Mouse (Mus musculus): ENCODE results near the gene Pip5k1a.
A peak's percentile ranks its signal among the peaks of the same experiment; 100 is the strongest.
"Not testable (repeated sequence)": the region's sequence is repeated elsewhere in the genome, so short reads cannot be mapped to it uniquely, and the experiment has no call there.

The Pip5k1a gene

DNA sequence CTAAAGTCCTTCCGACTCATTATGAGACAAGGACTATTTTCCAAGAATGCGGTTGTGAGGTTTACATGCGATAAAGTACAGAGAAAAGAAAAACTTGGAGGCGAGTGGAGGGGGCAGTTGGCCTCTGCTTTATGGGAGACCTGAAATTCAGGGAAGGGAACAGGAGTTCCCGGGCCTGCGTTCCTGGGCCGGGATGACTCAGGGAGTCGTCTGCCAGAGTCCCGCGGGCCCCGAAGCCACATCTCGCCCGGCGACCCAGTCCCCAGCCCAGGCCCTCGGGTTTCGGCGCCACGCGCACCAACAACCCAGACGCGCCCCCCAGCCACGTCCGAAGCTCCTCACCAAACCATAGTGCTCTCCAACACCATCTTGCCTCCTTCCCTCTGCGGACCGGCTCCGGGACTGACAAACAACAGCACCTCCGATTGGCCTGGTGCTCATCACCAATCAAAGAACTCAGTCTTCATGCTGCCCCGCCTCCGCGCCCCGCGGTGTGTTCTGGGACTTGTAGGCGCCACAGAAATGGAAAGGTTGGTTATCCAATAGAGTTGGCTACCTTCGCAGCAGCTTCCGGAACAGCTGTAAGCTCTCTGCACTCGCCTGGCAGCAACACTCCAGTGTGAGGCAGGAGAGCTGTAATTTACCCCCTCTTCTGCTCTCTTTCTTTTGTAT lies 64.4 kb downstream of the Pip5k1a start, which contains the start of gene Psmd4:
Psmd4 (minus strand) TSS at position 449 of the 672 bp plus-strand sequence.
- peak; percentile 98 for DNase-seq (ENCODE audit: low read depth, low spot score)

DNA sequence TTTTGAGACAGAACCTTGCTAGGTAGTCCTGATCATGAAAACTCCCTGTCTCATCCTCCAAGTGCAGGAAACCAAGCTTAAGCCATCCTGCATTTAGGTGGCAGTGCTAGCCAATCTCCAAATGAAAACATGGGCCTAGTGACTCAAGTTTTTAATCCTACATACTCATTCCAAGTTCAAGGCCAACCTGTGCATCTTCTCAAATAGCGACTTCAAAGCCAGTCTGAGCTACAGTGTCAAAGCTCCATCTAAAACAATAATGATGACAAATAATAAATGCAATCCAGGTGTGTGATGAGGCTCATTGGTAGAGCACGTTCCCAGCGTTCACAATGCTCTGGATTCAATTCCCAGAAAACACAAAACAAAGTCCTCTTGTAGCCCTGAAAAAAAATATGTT lies 65.1 kb downstream of the Pip5k1a start:
- DNase-seq (ENCODE audit: low read depth, low spot score) = no peak

DNA sequence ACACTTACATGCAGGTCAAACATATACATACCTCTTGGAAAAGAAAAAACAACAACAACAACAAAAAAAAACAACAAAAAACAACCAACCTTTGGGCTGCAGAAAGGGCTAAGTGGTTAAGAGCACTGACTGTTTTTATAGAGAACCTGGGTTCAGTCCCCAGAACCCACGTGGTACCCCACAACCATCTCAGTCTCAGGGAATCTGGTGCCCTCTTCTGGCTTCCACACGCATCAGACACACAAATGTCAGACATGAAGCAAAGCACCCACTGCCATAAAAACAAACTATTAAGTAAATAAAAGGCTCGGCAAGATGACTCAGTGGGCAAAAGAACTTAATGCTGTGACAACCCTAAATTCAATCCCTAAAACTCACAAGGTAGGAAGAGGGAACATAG lies 76.8 kb downstream of the Pip5k1a start:
- peak; percentile 69 for DNase-seq (ENCODE audit: low read depth, low spot score)

DNA sequence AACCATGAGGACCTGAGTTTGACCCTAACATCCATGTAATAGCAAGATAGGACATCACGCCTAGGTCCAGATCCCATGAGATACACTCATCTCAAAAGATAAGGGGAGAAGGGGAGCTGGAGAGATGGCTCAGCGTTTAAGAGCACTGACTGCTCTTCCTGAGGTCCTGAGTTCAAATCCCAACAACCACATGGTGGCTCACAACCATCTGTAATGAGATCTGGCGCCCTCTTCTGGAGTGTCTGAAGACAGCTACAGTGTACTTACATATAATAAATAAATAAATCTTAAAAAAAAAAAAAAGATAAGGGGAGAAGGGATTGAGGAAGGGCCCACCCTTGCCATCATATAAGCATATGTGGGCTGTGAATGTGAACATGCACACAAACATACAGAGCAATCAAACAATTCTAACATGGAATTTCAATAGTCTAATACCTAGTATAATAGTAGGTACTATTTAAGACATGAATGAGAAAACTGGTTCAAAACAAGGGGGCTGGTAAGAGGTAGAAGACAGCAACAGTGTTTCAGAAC lies 77.4 kb downstream of the Pip5k1a start:
- DNase-seq (ENCODE audit: low read depth, low spot score) = not testable (repeated sequence)

DNA sequence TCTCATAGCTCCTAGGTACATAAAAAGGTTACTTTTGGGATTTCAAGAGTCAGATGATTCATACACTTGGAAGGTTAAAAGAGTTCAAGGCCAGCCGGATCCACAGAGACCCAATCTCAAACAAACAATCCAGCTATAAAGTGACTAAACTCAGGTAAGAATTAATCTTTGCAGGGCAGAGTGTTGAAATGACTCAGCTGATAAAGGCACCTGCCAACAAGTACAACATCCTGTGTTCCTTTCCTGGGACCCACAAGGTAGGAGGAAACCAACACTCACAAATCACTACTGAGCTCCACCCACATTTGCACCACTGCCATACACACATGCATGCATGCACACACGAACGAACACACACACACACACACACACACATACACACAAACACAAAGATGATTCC lies 78.1 kb downstream of the Pip5k1a start:
- no peak for DNase-seq (ENCODE audit: low read depth, low spot score)

DNA sequence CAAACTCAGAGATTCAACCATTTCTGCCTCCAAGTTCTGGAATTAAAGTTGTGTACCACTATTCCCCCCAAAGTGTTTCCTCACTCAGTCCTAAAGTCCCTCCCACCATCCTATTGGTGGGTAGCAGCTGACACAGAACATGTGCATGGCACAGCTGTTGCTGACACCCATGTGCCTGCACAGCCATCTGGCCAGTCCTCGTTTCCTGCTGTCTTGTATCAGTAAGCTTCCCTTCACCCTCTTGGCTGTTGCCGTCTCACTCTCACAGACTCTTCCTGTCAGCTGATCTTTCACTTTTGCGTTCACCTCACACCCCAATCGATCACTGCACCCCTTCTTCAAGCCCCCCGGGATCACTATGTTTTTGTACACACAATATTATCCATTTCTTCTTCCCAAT lies 79.0 kb downstream of the Pip5k1a start:
- DNase-seq (ENCODE audit: low read depth, low spot score) = peak; percentile 76

DNA sequence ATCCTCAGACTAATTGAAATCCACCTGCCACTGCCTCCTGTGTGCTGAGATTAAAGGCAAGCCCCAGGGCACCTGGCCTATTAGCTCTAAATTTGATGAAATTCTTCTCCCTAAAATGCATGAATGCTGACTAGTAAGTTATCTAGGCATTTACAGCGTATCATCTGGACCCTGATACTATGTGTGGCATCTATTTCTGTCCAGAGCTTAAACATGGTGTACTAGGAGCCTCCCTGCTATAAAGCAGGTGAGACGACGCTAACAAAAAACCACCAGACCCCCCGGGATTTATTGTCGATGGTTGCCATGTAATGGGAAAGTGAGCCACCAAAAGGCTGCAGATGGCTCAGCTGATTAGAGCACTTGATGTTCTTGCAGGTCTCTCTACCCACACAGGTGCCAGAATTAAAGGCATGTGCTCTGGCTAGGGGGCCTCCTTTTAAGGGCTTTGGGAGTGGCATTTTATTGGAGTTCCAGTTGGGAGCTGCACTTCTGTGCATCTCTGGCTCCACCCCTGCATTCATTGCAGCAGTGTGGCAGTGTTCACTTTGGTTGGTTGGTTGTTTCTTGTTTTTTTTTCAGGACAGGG lies 79.6 kb downstream of the Pip5k1a start:
- no peak for DNase-seq (ENCODE audit: low read depth, low spot score)

DNA sequence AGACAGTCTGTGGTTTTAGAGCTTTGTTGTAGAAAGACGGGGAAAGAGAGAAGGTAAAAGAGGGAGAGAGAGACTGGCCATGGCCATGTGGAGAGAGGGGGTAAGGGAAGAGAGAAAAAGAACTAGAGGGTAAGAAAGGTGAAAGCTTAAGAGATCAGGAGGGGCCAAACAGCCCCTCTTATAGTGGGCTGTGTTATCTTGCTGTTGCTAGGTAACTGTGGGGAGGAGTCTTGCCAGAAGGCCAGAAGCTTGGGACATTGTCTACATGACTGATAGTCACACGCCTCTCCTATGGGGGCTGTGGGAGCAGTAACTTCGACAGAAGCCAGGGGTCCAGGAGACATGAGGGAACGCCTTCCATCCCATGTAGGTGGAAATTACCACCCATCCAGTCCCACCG lies 81.5 kb downstream of the Pip5k1a start:
- no peak for DNase-seq (ENCODE audit: low read depth, low spot score)

DNA sequence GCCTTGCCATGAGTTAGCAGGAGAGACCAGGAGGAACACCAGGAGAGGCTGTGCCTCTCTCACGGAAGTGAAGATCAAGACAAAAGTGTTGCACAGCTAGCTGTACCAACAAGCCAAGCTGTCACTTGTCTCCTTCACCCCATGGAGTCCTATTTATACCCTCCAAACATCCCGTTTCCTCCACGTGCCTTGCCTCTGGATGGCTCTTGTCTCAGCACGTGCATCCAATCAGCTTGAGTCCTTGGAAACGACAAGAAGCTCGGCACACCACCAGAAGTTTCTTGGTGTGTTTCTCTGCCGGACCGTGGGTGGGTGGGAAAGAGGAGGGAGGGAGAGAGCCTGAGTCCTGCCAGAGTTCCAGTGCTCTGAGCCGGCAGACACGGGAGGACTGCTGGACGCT lies 82.2 kb downstream of the Pip5k1a start:
- no peak for DNase-seq (ENCODE audit: low read depth, low spot score)

DNA sequence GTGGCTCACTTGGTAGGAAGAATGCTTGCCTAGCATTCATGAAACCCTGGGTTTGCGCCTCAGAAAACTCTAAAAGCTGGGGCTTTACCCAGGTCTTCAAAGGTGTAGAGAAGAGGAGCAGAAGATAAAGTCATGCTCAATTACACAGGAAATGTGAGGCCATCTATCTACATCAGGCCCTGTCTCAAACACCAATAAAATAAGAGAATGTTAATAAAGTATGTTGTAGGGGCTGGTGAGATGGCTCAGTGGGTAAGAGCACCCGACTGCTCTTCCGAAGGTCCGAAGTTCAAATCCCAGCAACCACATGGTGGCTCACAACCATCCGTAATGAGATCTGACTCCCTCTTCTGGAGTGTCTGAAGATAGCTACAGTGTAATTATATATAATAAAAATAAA lies 85.8 kb downstream of the Pip5k1a start:
- not testable (repeated sequence) for DNase-seq (ENCODE audit: low read depth, low spot score)

DNA sequence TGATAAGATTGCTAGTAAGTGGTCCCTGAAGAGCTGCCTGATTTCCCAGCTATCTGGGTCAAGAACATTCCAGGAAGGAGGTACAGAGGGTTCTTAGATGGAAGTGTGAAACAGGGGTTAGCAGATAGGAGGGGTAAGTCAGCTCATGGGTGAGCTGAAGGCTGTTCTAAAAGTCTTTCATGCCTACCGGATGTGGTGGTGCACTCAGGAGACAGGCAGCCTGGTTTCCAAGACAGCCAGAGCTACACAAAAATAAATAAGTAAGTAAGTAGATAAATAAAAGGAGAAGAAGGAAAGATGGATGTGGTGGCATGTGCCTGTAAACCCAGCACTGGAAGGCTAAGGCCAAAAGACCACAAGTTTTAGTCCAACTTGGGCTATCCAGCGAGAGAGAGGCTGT lies 88.0 kb downstream of the Pip5k1a start:
- no peak for DNase-seq (ENCODE audit: low read depth, low spot score)

DNA sequence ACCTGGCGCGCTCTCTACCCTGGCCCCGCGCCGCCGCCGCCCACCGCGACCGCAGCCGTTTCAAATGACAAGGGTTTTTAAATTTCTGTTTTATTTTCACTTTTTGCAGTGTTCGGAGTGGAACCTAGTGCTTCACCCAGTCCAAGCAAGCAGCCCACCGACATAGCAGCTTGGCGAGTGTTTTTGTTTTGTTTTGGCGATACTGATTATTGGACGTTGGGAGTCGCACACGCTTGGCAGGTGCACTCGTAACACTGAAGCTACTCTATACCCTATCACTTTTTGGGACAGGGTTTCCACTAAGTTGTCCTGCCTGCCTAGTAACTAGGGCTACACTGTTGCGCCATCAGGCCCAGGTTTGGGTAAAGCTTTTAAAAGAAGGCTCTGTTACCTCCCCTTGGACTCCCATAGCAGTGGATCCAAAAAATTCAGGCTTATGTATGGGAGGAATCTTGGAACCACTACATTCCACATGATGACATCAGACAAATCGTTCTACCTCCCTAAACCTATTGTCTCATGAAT lies 90.1 kb downstream of the Pip5k1a start:
- no peak for DNase-seq (ENCODE audit: low read depth, low spot score)

DNA sequence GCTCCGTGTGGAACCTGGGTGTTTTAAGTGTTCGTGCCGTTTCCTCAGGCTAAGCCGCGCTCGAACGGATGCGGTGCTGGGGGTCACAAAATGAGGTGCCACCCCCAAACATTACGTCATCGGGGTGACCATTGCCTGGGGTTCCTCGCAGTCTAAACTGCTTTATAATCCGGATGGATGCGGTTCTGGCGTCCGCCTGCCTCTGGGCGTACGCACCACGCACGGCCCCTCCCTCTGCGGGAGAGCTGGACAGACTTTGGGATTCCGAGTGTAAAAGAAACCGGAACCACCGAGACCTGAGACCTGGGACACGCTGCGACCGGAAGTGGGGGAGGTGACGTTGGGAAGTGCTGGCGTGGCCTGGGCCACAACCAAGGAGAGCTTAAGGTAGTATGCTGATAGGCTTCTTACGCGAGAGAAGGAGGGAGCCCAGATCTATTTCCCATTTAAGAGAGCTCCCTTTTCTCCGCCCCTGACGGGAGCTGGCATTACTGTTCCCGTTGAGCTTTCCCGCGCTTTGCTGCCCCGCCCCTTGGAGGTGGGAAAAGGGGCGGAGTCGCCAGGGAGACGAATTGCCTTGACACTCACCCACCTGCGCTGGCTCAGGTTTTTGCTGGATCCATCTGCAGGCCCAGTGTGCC lies 90.7 kb downstream of the Pip5k1a start:
- DNase-seq (ENCODE audit: low read depth, low spot score) = peak; percentile 99

DNA sequence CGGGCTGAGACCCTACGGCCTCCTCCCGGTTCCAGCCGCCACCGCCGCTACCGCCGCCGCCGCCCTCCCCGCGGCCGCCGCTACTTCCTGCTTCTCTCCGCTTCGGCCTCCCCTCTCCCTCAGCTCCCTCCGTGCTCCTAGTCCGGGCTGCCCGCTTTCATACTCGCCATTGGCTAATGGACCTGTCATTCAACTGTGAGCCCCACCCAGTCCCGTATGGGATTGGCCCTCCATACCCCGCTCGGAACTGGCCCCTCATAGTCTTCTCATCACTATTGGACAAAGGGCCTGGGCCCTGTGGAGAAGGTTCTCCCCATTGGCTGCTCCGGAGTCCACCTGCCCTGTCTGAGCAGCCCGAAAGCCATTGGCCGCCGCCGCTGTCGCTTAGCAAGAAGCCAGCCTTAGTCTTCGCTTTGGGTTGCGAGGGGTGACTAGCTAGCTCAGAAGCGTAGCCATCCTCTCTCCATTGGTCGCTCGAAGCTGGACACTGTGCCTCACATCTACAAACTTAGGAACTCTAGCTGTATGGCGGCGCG lies 91.3 kb downstream of the Pip5k1a start, which contains the start of gene Zfp687:
Zfp687 (minus strand) TSS at position 112 of the 536 bp plus-strand sequence.
- DNase-seq (ENCODE audit: low read depth, low spot score) = peak; percentile 99

DNA sequence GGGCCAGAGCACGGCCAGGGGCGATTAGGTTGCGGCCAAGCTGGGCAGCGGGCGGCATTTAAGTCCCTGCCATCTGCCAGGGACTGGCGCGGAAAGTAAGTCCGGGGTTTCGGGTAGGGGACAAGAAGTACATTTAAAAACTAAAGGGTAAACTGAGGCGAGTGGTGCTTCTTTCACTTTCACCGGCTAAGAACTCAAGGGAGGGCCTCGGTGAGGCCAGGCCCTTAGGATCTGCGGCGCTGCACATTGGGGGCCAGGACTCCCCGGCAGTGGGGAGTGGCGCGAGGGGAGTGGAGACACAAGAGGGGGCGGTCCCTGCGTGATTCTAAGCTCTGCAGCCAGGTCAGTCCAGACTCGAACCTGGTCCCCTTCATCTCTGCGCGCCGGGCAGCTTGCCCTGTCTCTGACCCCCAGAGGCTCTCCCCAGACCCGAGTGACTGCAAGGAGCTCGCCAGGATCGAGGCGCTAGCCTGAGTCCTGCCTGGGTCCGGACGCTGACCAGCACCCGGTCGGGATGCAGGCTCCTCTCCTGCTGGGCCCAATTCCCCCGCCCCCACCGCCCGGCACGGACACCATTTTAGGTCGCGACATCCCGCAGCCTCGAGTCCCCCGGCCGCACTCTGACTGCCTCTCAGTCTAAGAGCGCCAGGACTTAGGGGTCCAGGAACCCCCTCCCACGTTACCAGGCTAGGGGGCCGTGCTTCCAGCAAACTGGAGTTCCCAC lies 92.1 kb downstream of the Pip5k1a start:
- no peak for DNase-seq (ENCODE audit: low read depth, low spot score)

DNA sequence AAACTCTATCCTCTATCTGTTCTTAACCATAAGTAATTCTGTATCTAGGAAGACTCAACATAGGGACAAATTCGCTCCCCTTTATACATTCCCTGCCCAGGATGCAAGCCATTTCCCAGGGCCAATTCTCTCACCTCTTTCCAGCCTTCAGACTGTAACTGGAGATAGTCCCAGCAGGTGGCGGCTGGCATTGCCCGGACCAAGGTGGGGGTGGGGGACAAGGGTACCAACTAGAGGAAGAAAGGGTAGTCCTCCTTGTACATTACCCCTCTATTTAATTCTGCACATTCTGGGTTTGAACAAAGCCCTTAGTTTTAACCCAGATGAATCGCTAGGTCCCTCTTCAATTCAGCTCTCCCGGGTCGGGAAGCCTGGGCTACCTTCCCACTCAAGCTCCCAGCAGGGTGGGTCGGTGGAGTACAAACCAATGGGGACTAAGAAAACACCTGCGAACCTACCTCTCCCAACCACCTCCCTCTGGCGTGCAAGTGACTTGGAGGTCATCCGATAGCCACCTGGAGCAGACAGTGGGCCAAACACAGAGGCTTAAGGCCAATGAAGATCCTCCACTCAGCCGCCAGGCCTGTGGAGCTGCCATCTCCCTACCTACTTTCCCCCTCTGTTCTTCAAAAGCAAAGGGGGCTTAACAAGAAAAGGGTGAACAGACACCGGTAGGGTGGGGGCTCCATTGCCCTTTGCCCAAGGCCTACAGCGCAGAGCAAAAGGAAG lies 92.9 kb downstream of the Pip5k1a start:
- no peak for DNase-seq (ENCODE audit: low read depth, low spot score)

DNA sequence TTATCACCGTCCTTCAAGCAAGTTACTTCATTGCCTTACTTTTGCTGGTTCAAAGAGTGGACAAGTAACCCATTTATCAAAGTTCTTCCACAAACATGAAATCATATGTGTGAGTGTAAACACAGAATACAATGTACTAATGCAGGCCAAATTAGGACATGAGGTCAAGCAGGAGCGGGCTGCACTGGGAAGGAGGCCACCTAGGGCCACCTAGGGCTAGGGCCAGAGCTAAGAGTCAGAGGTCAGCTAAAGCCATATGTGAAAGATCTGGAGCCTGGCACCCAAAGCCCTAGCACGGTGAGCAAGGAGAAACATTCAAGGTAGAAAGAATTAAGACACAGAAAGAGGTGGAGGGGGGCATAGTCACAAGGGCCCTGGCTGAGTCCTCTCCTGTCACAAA lies 93.7 kb downstream of the Pip5k1a start:
- DNase-seq (ENCODE audit: low read depth, low spot score) = no peak

DNA sequence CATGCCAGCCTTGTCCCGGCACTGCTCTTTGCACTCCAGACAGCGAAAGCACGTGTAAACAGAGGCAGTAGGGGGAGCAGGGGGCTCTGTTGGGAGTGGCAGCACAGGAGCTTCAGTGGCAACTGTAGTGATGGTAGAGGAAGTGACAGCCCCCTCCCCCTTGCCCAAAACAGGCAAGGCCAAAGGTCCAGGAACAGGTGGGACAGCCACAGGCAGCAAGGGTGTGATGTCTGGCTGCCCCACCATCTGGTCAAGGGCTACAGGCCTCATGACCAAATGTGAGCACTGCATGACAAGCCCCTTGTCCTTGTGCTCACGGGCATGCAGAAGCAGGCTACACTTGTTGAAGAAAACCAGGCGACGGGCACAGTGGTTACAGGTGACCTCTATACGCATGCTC lies 96.3 kb downstream of the Pip5k1a start:
- DNase-seq (ENCODE audit: low read depth, low spot score) = no peak
